Mouse (Mus musculus): ENCODE measurements around the gene Bahd1. TPM values are rescaled to one million over a fixed set of nuclear protein-coding genes. Genes with fewer than 3 reads are reported as not detected.

Bahd1 gene
- 9.4 and 11.7 TPM in 2 replicates for total RNA-seq (2014; rRNA removed; ENCODE audit: low replicate concordance)
- polyA plus RNA-seq (2015; fragmentation: Nextera tagmentation; extraction: Ambion mirVana): 1.6 and 1.9 TPM in 2 replicates

GRCm38 (mm10) chr2:118899981-118900825 lies at the start of gene Bahd1:
Bahd1 (plus strand) TSS chr2:118900377.
- no peaks in the 10 kb centered on the region for H3K9me3 ChIP-seq (replicated peaks; ENCODE audit: control insufficient read depth, low read length)
- no peak within 1 kb of the TSS for H3K27ac ChIP-seq (ENCODE audit: low read depth)
- H3K4me2 ChIP-seq (ENCODE audit: low read depth, low read length): peak within 1 kb of the TSS; percentile 100
- H3K9ac ChIP-seq (replicated peaks; ENCODE audit: low read depth, low read length): peak within 1 kb of the TSS; percentile 85; the same call in 1 of the 2 replicates
- DNase-seq (ENCODE audit: low spot score): peak; percentile 15
- TF ChIP-seq EP300 (IDR thresholded peaks at IDR 0.05; ENCODE audit: low read depth) (no peak), CTCF (IDR thresholded peaks at IDR 0.05; ENCODE audit: low read depth) (no peak)
- H3K4me3 ChIP-seq (ENCODE audit: low read depth, low read length): peak within 1 kb of the TSS; percentile 94
- peaks cover 56% of the 10 kb centered on the region for H3K27me3 ChIP-seq (ENCODE audit: control insufficient read depth, insufficient read depth, low read length)
- H3K36me3 ChIP-seq (replicated peaks; ENCODE audit: control insufficient read depth, insufficient read depth, low read length): no peaks in the 10 kb centered on the region
- no peak for ATAC-seq (ENCODE audit: insufficient read depth, low read depth)
- H3K4me1 ChIP-seq (ENCODE audit: control insufficient read depth, insufficient read depth): peaks cover 28% of the 10 kb centered on the region
- WGBS: 2% methylated on average over 32 of the region's 32 CpGs

- 48% methylated on average over 3 of the region's 3 CpGs for WGBS
- Histone ChIP-seq H3K4me3 (ENCODE audit: low read depth, low read length) (no peak overlapping the region), H3K27ac (ENCODE audit: low read depth) (no peak overlapping the region), H3K36me3 (replicated peaks; ENCODE audit: control insufficient read depth, insufficient read depth, low read length) (no peaks in the 10 kb centered on the region), H3K9me3 (replicated peaks; ENCODE audit: control insufficient read depth, low read length) (no peaks in the 10 kb centered on the region), H3K4me1 (ENCODE audit: control insufficient read depth, insufficient read depth) (no peaks in the 10 kb centered on the region), H3K4me2 (ENCODE audit: low read depth, low read length) (no peak overlapping the region), H3K9ac (replicated peaks; ENCODE audit: low read depth, low read length) (no peak overlapping the region), H3K27me3 (ENCODE audit: control insufficient read depth, insufficient read depth, low read length) (no peaks in the 10 kb centered on the region)
- no peak for TF ChIP-seq CTCF (IDR thresholded peaks at IDR 0.05; ENCODE audit: low read depth)
- no peak for TF ChIP-seq EP300 (IDR thresholded peaks at IDR 0.05; ENCODE audit: low read depth)
- DNase-seq (ENCODE audit: low spot score): no peak
- ATAC-seq (ENCODE audit: insufficient read depth, low read depth): no peak
Observed at GRCm38 (mm10) chr2:118851756-118852155, 48.4 kb upstream of the Bahd1 start.

GRCm38 (mm10) chr2:118861454-118862339 lies 38.5 kb upstream of the Bahd1 start, which contains the start of gene Ivd:
Ivd (plus strand) TSS chr2:118861954.
- peak within 1 kb of the TSS; percentile 78 for H3K27ac ChIP-seq (ENCODE audit: low read depth)
- peak; percentile 95 for DNase-seq (ENCODE audit: low spot score)
- WGBS: under 1% methylated on average over 34 of the region's 34 CpGs
- no peaks in the 10 kb centered on the region for H3K9me3 ChIP-seq (replicated peaks; ENCODE audit: control insufficient read depth, low read length)
- H3K4me3 ChIP-seq (ENCODE audit: low read depth, low read length): peak within 1 kb of the TSS; percentile 69
- H3K4me1 ChIP-seq (ENCODE audit: control insufficient read depth, insufficient read depth): peaks cover 8% of the 10 kb centered on the region
- peak within 1 kb of the TSS; percentile 83 for H3K4me2 ChIP-seq (ENCODE audit: low read depth, low read length)
- peak; percentile 100 for ATAC-seq (ENCODE audit: insufficient read depth, low read depth)
- H3K27me3 ChIP-seq (ENCODE audit: control insufficient read depth, insufficient read depth, low read length): no peaks in the 10 kb centered on the region
- H3K36me3 ChIP-seq (replicated peaks; ENCODE audit: control insufficient read depth, insufficient read depth, low read length): no peaks in the 10 kb centered on the region
- peak within 1 kb of the TSS; percentile 67 for H3K9ac ChIP-seq (replicated peaks; ENCODE audit: low read depth, low read length)
- no peak for TF ChIP-seq CTCF (IDR thresholded peaks at IDR 0.05; ENCODE audit: low read depth)
- peak; percentile 80 for TF ChIP-seq EP300 (IDR thresholded peaks at IDR 0.05; ENCODE audit: low read depth)

- Histone ChIP-seq H3K4me1 (ENCODE audit: control insufficient read depth, insufficient read depth) (peaks cover 8% of the 10 kb centered on the region), H3K4me2 (ENCODE audit: low read depth, low read length) (peak overlapping the region; percentile 83), H3K9me3 (replicated peaks; ENCODE audit: control insufficient read depth, low read length) (no peaks in the 10 kb centered on the region), H3K27ac (ENCODE audit: low read depth) (peak overlapping the region; percentile 78), H3K36me3 (replicated peaks; ENCODE audit: control insufficient read depth, insufficient read depth, low read length) (no peaks in the 10 kb centered on the region), H3K4me3 (ENCODE audit: low read depth, low read length) (peak overlapping the region; percentile 69), H3K27me3 (ENCODE audit: control insufficient read depth, insufficient read depth, low read length) (no peaks in the 10 kb centered on the region), H3K9ac (replicated peaks; ENCODE audit: low read depth, low read length) (peak overlapping the region; percentile 67)
- WGBS: 40% methylated on average over 1 of the region's 3 CpGs
- DNase-seq (ENCODE audit: low spot score) (no peak), ATAC-seq (ENCODE audit: insufficient read depth, low read depth) (no peak)
- TF ChIP-seq EP300 (IDR thresholded peaks at IDR 0.05; ENCODE audit: low read depth) (no peak), CTCF (IDR thresholded peaks at IDR 0.05; ENCODE audit: low read depth) (no peak)
Observed at GRCm38 (mm10) chr2:118862340-118862675, 37.9 kb upstream of the Bahd1 start.

GRCm38 (mm10) chr2:118870601-118871000 lies 29.6 kb upstream of the Bahd1 start:
- DNase-seq (ENCODE audit: low spot score): no peak
- Histone ChIP-seq H3K9me3 (replicated peaks; ENCODE audit: control insufficient read depth, low read length) (no peaks in the 10 kb centered on the region), H3K4me1 (ENCODE audit: control insufficient read depth, insufficient read depth) (no peaks in the 10 kb centered on the region; the same call in none of the 2 replicates), H3K27ac (ENCODE audit: low read depth) (no peak overlapping the region), H3K4me3 (ENCODE audit: low read depth, low read length) (no peak overlapping the region), H3K4me2 (ENCODE audit: low read depth, low read length) (no peak overlapping the region), H3K36me3 (replicated peaks; ENCODE audit: control insufficient read depth, insufficient read depth, low read length) (peaks cover 20% of the 10 kb centered on the region; the same call in 1 of the 2 replicates), H3K9ac (replicated peaks; ENCODE audit: low read depth, low read length) (no peak overlapping the region), H3K27me3 (ENCODE audit: control insufficient read depth, insufficient read depth, low read length) (no peaks in the 10 kb centered on the region)
- WGBS: 83% methylated on average over 3 of the region's 3 CpGs
- TF ChIP-seq CTCF (IDR thresholded peaks at IDR 0.05; ENCODE audit: low read depth) (no peak), EP300 (IDR thresholded peaks at IDR 0.05; ENCODE audit: low read depth) (no peak)
- no peak for ATAC-seq (ENCODE audit: insufficient read depth, low read depth)

Data from heart, postnatal 0 days (tissue).